25 mouse cellular contexts compared by ENCODE assay signal in genomic region chr15:100813501-100813900, GRCm38 (mm10). TPM values are rescaled to one million over a fixed set of nuclear protein-coding genes. Genes with fewer than 3 reads are reported as not detected.
A peak's percentile ranks its signal among the peaks of the same experiment; 100 is the strongest.
DNase-seq lines count a peak whose midpoint lies in the region; ATAC-seq and TF ChIP-seq lines count a peak whose summit lies in the region.
"Had no signal": no experiment of that assay in that cellular context is flagged by ENCODE, and none has a peak within 500 bp of the region (broad histone marks: within the 10 kb centered on the region; RNA-seq: fewer than 3 reads in every experiment).

No protein-coding gene starts in this region.

- H3K4me2 ChIP-seq in forebrain, embryonic 13.5 days = no peak overlapping the region
- H3K4me2 ChIP-seq: embryonic facial prominence, embryonic 12.5 days; embryonic facial prominence, embryonic 15.5 days; forebrain, embryonic 15.5 days; heart, embryonic 12.5 days; heart, embryonic 15.5 days; hindbrain, embryonic 13.5 days; intestine, embryonic 15.5 days had no signal

- H3K4me1 ChIP-seq in forebrain, embryonic 13.5 days = no peaks in the 10 kb centered on the region
- H3K4me1 ChIP-seq: intestine, embryonic 15.5 days had no signal

- H3K9ac ChIP-seq in forebrain, embryonic 13.5 days = no peak overlapping the region
- H3K9ac ChIP-seq: embryonic facial prominence, embryonic 12.5 days; embryonic facial prominence, embryonic 15.5 days; forebrain, embryonic 15.5 days; heart, embryonic 12.5 days; heart, embryonic 15.5 days; hindbrain, embryonic 13.5 days; intestine, embryonic 15.5 days had no signal

- H3K4me3 ChIP-seq in gastrocnemius, adult 2 months = no peak overlapping the region
- H3K4me3 ChIP-seq in left cerebral cortex, adult 2 months = no peak overlapping the region
- H3K4me3 ChIP-seq in forebrain, embryonic 13.5 days = no peak overlapping the region
- H3K4me3 ChIP-seq: embryonic facial prominence, embryonic 12.5 days; embryonic facial prominence, embryonic 15.5 days; forebrain, embryonic 15.5 days; heart, embryonic 12.5 days; heart, embryonic 15.5 days; hindbrain, embryonic 10.5 days; hindbrain, embryonic 13.5 days; intestine, embryonic 15.5 days had no signal

- H3K36me3 ChIP-seq in forebrain, embryonic 13.5 days (ENCODE audit: poor library complexity, severe bottlenecking) = peaks cover 78% of the 10 kb centered on the region
- H3K36me3 ChIP-seq: embryonic facial prominence, embryonic 15.5 days; heart, embryonic 12.5 days; heart, embryonic 15.5 days; intestine, embryonic 15.5 days had no signal

- intact Hi-C loops in gastrocnemius, adult 2 months (cut with DNase I) = no loop called here
- intact Hi-C loops in left cerebral cortex, adult 2 months (cut with DNase I) = no loop called here

- no peak for ATAC-seq in forebrain, embryonic 13.5 days
- ATAC-seq: CD4-positive, CD25-positive, alpha-beta regulatory T cell, adult 4 months; forebrain, embryonic 15.5 days; hindbrain, embryonic 16.5 days; intestine, embryonic 15.5 days had no signal

- H3K9me3 ChIP-seq in forebrain, embryonic 13.5 days (replicated peaks) = no peaks in the 10 kb centered on the region
- H3K9me3 ChIP-seq: embryonic facial prominence, embryonic 12.5 days; embryonic facial prominence, embryonic 15.5 days; forebrain, embryonic 15.5 days; heart, embryonic 15.5 days; hindbrain, embryonic 10.5 days; hindbrain, embryonic 13.5 days; intestine, embryonic 15.5 days had no signal

- WGBS in forebrain, embryonic 13.5 days = 85% methylated on average over 5 of the region's 5 CpGs

- peak overlapping the region; percentile 64 for H3K27ac ChIP-seq in gastrocnemius, adult 2 months
- peak overlapping the region; percentile 67 for H3K27ac ChIP-seq in left cerebral cortex, adult 2 months
- H3K27ac ChIP-seq in forebrain, embryonic 13.5 days = no peak overlapping the region
- H3K27ac ChIP-seq: embryonic facial prominence, embryonic 12.5 days; embryonic facial prominence, embryonic 15.5 days; forebrain, embryonic 15.5 days; heart, embryonic 15.5 days; hindbrain, embryonic 10.5 days; hindbrain, embryonic 13.5 days; intestine, embryonic 15.5 days had no signal

- peak; percentile 3 for DNase-seq in adrenal gland, adult 8-10 months
- no peak for DNase-seq in adrenal gland, postnatal 25 days
- no peak for DNase-seq in gastrocnemius, adult 2 months
- DNase-seq in gastrocnemius, postnatal 25 days = no peak
- DNase-seq in left cerebral cortex, adult 2 months (ENCODE audit: extremely low spot score in 1 of 2, low spot score in 2 of 2) = no peak
- no peak for DNase-seq in left cerebral cortex, adult 9 months (ENCODE audit: low spot score in 2 of 2)
- DNase-seq: gastrocnemius, postnatal 36 days; heart, postnatal 10 days; heart, postnatal 36 days; kidney, adult 11 months; kidney, adult 8-10 months had no signal

- TF ChIP-seq CTCF in gastrocnemius, adult 2 months (IDR thresholded peaks at IDR 0.05) = no peak
- no peak for TF ChIP-seq CTCF in left cerebral cortex, adult 2 months (IDR thresholded peaks at IDR 0.05)

- no peaks in the 10 kb centered on the region for H3K27me3 ChIP-seq in forebrain, embryonic 13.5 days
- H3K27me3 ChIP-seq: embryonic facial prominence, embryonic 12.5 days; embryonic facial prominence, embryonic 15.5 days; forebrain, embryonic 15.5 days; hindbrain, embryonic 13.5 days; intestine, embryonic 15.5 days had no signal

RNA-seq across cellular contexts. Expression of gene Slc4a8, which starts 52.0 kb away (rescaled TPM):
- 10 to 100 TPM in 3 of 4 experiments, 1 to 10 TPM in 1; 6.2 to 20.5 (median 11.4) TPM for total RNA-seq in adrenal gland, adult 8-10 months (2022)
- total RNA-seq in adrenal gland, postnatal 25 days (2021) = 4.9 and 6.3 TPM in 2 replicates
- 1 to 10 TPM; 1.5 to 1.9 TPM for total RNA-seq in gastrocnemius, adult 2 months (2021)
- total RNA-seq in gastrocnemius, postnatal 25 days (2021) = 1 to 10 TPM; 1.6 to 1.7 TPM
- 10 to 100 TPM; 78.4 to 79.0 TPM for total RNA-seq in left cerebral cortex, adult 2 months (2021)
- polyA plus RNA-seq in forebrain, embryonic 13.5 days (2015; fragmentation: Nextera tagmentation; extraction: Ambion mirVana) = 17.1 and 19.5 TPM in 2 replicates

RNA-seq across cellular contexts. Expression of gene Scn8a, which starts 56.2 kb away (rescaled TPM):
- 10 to 100 TPM in 2 of 4 experiments, 1 to 10 TPM in 2; 4.1 to 14.9 (median 8.5) TPM for total RNA-seq in adrenal gland, adult 8-10 months (2022)
- total RNA-seq in adrenal gland, postnatal 25 days (2021) = 4.4 and 4.8 TPM in 2 replicates
- total RNA-seq in gastrocnemius, adult 2 months (2021) = under 1 TPM; 0.03 to 0.14 TPM
- under 1 TPM; 0.13 to 0.32 TPM for total RNA-seq in gastrocnemius, postnatal 25 days (2021)
- total RNA-seq in left cerebral cortex, adult 2 months (2021) = 100 to 1,000 TPM; 250 to 260 TPM
- 13.3 and 17.1 TPM in 2 replicates for polyA plus RNA-seq in forebrain, embryonic 13.5 days (2015; fragmentation: Nextera tagmentation; extraction: Ambion mirVana)
- total RNA-seq: common myeloid progenitor, adult 5-6 weeks; granulocyte monocyte progenitor cell, adult 5-6 weeks had no signal
- polyA plus RNA-seq: C2C12 had no signal

Comparison
In these comparisons a context has a peak if more than half of its experiments do, and no peak if none do; other contexts are left out.
1. RNA of gene Scn8a, which starts 56.2 kb away (total RNA-seq): 250 to 260 TPM in left cerebral cortex, adult 2 months; 4.1 to 14.9 TPM in adrenal gland, adult 8-10 months, 4.4 to 4.8 TPM in adrenal gland, postnatal 25 days, 0.13 to 0.32 TPM in gastrocnemius, postnatal 25 days and 0.03 to 0.14 TPM in gastrocnemius, adult 2 months; every median in the first group is over 10 times any median in the second.